Mouse (Mus musculus): ENCODE measurements around the gene Uap1l1.

DNA sequence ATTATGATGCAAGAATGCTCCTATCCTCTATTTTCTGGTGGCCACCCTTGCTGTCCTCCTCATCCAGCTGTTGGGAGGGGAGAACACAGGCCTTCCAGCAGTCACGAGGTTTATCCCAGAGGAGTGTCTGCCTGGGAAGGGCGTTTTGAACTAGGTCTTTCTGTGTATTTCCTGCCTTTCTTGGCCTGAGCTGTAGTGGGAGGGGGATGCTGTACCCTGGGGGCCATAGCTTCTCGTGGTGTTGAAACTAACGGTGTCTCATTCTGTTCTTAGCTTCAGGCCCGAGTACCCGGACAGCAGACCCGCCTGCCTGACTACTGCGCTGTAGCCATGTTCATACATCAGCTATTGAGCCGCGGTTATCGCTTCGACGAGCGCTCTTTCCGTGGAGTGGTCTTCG, 34.8 kb upstream of the Uap1l1 start:
- TF ChIP-seq CTCF (IDR thresholded peaks at IDR 0.05; ENCODE audit: control insufficient read depth, insufficient read depth, low read length) = no peak
- no peak for TF ChIP-seq POLR2A (IDR thresholded peaks at IDR 0.05; ENCODE audit: borderline replicate concordance, control insufficient read depth, low read depth, low read length)
